Mouse (Mus musculus) E14TG2a.4 (cell line): ENCODE measurements around the gene Abcc8.

Experiments
- CTCF ChIP-seq: conservative IDR thresholded peaks from 2 replicates; pipeline ENCODE4 v1.5.1; 2014; ENCODE audit warnings: low read length
- POU5F1 ChIP-seq: IDR thresholded peaks from 2 replicates; pipeline ENCODE4 v1.6.1; 2014; ENCODE audit warnings: low read length, borderline replicate concordance

- TF ChIP-seq CTCF (no peak), POU5F1 (no peak)
Observed at GRCm38 (mm10) chr7:46218415-46218814, 38.6 kb upstream of the Abcc8 start.
